ENCODE assay signal across 8 mouse cellular contexts in the genomic region with DNA sequence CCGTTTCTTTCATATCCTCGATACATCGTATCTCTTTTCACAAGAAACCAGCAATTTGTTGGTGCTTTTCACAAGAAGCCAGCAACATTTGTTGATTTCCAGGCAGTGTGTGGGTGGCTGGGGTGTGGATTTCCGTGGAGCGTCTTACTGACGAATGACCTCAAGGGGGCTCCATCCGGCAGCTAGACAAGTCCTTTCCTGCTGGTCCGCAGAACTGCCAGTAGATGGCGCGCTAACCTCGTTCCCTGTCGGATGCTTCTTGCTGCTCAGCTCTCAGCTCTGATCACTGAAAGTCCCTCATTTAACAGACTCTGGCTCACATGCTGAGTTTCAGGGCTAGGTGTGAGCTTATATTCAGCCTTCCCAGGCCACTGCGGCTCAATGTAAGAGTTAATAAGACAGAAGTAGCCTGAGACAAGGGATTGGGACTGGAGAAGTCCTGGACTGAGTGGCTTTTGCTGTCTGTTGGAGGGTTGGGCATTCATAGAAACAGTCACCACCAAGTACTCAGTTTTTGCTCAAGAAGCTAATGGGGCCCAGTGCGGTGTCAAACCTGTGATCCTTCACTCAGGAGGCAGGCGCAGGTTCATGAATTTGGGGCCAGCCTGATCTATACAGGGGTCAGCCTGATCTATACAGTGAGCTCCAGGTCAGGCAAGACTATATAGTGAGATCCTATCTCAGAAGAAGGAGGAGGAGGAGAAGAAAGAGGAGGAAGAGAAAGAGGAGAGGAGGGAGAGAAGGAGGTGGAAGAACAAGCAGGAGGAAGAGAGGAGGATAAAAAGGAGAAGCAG. TPM values are rescaled to one million over a fixed set of nuclear protein-coding genes. Genes with fewer than 3 reads are reported as not detected.
DNase-seq lines count a peak whose midpoint lies in the region; ATAC-seq and TF ChIP-seq lines count a peak whose summit lies in the region.

No protein-coding gene starts in this region.

- peak; percentile 99 for TF ChIP-seq CTCF in Patski (IDR thresholded peaks at IDR 0.05)

- H3K27ac ChIP-seq in hindbrain, embryonic 16.5 days (ENCODE audit: low read depth, low read length): no peak overlapping the region

- CTCF ChIA-PET in Patski (lab: Charles Lee): interaction anchor here (0.7 to 2.7 kb wide), 18 partner anchors 12 to 249 kb away, joined by 3 to 31 read pairs (median 5); no protein-coding TSS in a partner anchor

- no peaks in the 10 kb centered on the region for H3K9me3 ChIP-seq in hindbrain, embryonic 16.5 days (ENCODE audit: control insufficient read depth, low read length)

- no peaks in the 10 kb centered on the region for H3K27me3 ChIP-seq in Patski
- H3K27me3 ChIP-seq in hindbrain, embryonic 16.5 days (replicated peaks; ENCODE audit: control insufficient read depth, insufficient read depth, low read length): peaks cover 16% of the 10 kb centered on the region; the same call in 1 of the 2 replicates

- in situ Hi-C loops in Patski (cut with MboI; ENCODE audit: low pct_unique_long_range_greater_than_20kb): no loop called here

- H3K4me1 ChIP-seq in hindbrain, embryonic 16.5 days (ENCODE audit: control insufficient read depth, insufficient read depth, low read depth, low read length): no peaks in the 10 kb centered on the region

- WGBS in hindbrain, embryonic 16.5 days: 8% methylated on average over 15 of the region's 15 CpGs

- ATAC-seq in Patski: peak; percentile 93
- ATAC-seq in hindbrain, embryonic 16.5 days: peak; percentile 85
- ATAC-seq in megakaryocyte, adult 5-6 weeks (ENCODE audit: poor library complexity, severe bottlenecking): peak; percentile 98

- POLR2A ChIA-PET in Patski (lab: Charles Lee): no interaction called here

- peak overlapping the region; percentile 6; the same call in 1 of the 2 replicates for H3K4me2 ChIP-seq in hindbrain, embryonic 16.5 days (ENCODE audit: low read length)

- no peak overlapping the region for H3K4me3 ChIP-seq in hindbrain, embryonic 16.5 days (ENCODE audit: low read length)

- no peaks in the 10 kb centered on the region for H3K36me3 ChIP-seq in hindbrain, embryonic 16.5 days (ENCODE audit: control insufficient read depth, insufficient read depth, low read length)

- peak; percentile 60 for DNase-seq in Patski (ENCODE audit: low read depth, low spot score)
- peak; percentile 88 for DNase-seq in cerebellum, adult 9-10 months
- DNase-seq in frontal cortex, adult 2 months (ENCODE audit: extremely low spot score in 1 of 2, low spot score in 1 of 2): peak; percentile 80 to 97
- DNase-seq in left cerebral cortex, adult 11 months (ENCODE audit: low spot score): peak; percentile 85
- peak; percentile 91 to 93 for DNase-seq in right cerebral cortex, postnatal 10 days (ENCODE audit: low spot score in 2 of 2)
- DNase-seq in urinary bladder, postnatal 14 days (ENCODE audit: low spot score): peak; percentile 89

- H3K9ac ChIP-seq in hindbrain, embryonic 16.5 days (ENCODE audit: low read depth, low read length): no peak overlapping the region

RNA-seq across cellular contexts. Expression of a gene that starts 19.0 kb away (rescaled TPM):
- polyA plus RNA-seq in Patski (2021): not detected
- polyA plus RNA-seq in frontal cortex, adult 2 months (2012; rRNA removed): 2.1 and 2.2 TPM in 2 replicates
- 1.0 and 1.3 TPM in 2 replicates for polyA plus RNA-seq in hindbrain, embryonic 16.5 days (2015; fragmentation: Nextera tagmentation; extraction: Ambion mirVana)
- 161 and 168 TPM in 2 replicates for total RNA-seq in megakaryocyte, adult 5-6 weeks (2015)
- 230 and 238 TPM in 2 replicates for total RNA-seq in megakaryocyte, adult 5-6 weeks (2017)

RNA-seq across cellular contexts. Expression of a gene that starts 54.3 kb away (rescaled TPM):
- polyA plus RNA-seq in Patski (2021): 0.04 TPM
- 0.13 and 0.24 TPM in 2 replicates for polyA plus RNA-seq in frontal cortex, adult 2 months (2012; rRNA removed)
- polyA plus RNA-seq in hindbrain, embryonic 16.5 days (2015; fragmentation: Nextera tagmentation; extraction: Ambion mirVana): 0.11 and 1.0 TPM in 2 replicates
- total RNA-seq in megakaryocyte, adult 5-6 weeks (2015): not detected in 2 replicates
- not detected in 2 replicates for total RNA-seq in megakaryocyte, adult 5-6 weeks (2017)
